Mouse (Mus musculus) small intestine, adult 2 months (tissue): ENCODE measurements around the gene Crygd.

Source experiments
- CTCF ChIP-seq: fragments of 200-500 bp; IDR thresholded peaks from 2 replicates; pipeline ENCODE4 v1.5.1; 2012; ENCODE audit warnings: low read depth, mild to moderate bottlenecking, control low read depth, inconsistent platforms, low read length, moderate library complexity, mixed read lengths; ENCODE audit not compliant: insufficient replicate concordance, insufficient read length; ENCODE audit errors: extremely low read depth
- POLR2A ChIP-seq: fragments of 200-500 bp; IDR thresholded peaks from 2 replicates; pipeline ENCODE4 v1.6.1; 2012; ENCODE audit warnings: low read depth, mild to moderate bottlenecking, control low read depth, inconsistent platforms, low read length, moderate library complexity

DNA sequence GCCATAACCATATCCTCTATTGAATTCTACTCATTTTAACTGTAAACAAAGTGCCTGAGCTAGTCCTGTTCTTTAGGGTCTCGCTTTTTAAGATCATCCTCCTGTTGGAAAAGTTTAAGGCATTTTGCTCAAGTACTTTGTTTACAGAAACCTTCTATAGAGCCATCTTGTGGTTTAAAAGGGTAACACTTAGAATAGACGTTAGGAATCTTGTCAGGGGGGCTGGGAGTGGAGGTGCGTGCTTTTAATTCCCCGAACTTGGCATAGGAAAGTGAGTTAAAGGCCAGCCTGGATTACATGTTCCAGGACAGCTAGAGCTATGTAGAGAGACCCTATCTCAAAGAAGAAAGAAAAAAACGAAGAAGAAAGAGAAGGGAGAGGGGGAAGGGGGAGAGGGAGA is 12.4 kb upstream of the Crygd start:
- TF ChIP-seq CTCF (no peak), POLR2A (no peak)
